Mouse (Mus musculus) monocyte, adult 2 months (primary cell): Measurements from ENCODE around the gene Zfp386.

Source experiments
- DNase-seq, 2 experiments: peaks; one replicate each; pipeline ENCODE4 v3.0.0; 2022; ENCODE audit warnings: low spot score in 2 of 2, low read depth in 1 of 2

The Zfp386 gene

GRCm38 (mm10) chr12:116089836-116090235 is 42.3 kb downstream of the Zfp386 start:
- no peak for DNase-seq

GRCm38 (mm10) chr12:116094765-116095555 is 47.4 kb downstream of the Zfp386 start:
- DNase-seq, result no peak

- DNase-seq, result no peak
Measured at GRCm38 (mm10) chr12:116096361-116096904, 48.9 kb downstream of the Zfp386 start.

- no peak for DNase-seq
Measured at GRCm38 (mm10) chr12:116097166-116097565, 49.6 kb downstream of the Zfp386 start.

GRCm38 (mm10) chr12:116101945-116102344 is 54.4 kb downstream of the Zfp386 start:
- no peak for DNase-seq

GRCm38 (mm10) chr12:116109451-116110353 is 62.2 kb downstream of the Zfp386 start:
- no peak for DNase-seq

GRCm38 (mm10) chr12:116111007-116111694 is 63.6 kb downstream of the Zfp386 start:
- no peak for DNase-seq
